Mouse (Mus musculus) left cerebral cortex, adult 18-20 months (tissue): ENCODE measurements around the gene Olfr630. TPM values are rescaled to one million over a fixed set of nuclear protein-coding genes. Genes with fewer than 3 reads are reported as not detected.
"Not testable (repeated sequence)": the region's sequence is repeated elsewhere in the genome, so short reads cannot be mapped to it uniquely, and the experiment has no call there.

Experiments used
- DNase-seq, 2 experiments: peaks; one replicate each; pipeline ENCODE4 v3.0.0; 2021 to 2022; ENCODE audit warnings: low spot score in 2 of 2, mixed read lengths in 1 of 2
- long read RNA-seq, 2 experiments: library from polyadenylated mRNA; stranded (forward); transcript quantifications; one replicate each; pipeline ENCODE4 v2.0.0; 2021
- total RNA-seq, 2 experiments: library from RNA; stranded (reverse); gene quantifications; 2 replicates each; pipeline ENCODE4 v1.2.3; 2021

Gene Olfr630
- not detected for total RNA-seq
- long read RNA-seq, experiment 1 = 0 reads
- long read RNA-seq, experiment 2 = 0 reads

DNA sequence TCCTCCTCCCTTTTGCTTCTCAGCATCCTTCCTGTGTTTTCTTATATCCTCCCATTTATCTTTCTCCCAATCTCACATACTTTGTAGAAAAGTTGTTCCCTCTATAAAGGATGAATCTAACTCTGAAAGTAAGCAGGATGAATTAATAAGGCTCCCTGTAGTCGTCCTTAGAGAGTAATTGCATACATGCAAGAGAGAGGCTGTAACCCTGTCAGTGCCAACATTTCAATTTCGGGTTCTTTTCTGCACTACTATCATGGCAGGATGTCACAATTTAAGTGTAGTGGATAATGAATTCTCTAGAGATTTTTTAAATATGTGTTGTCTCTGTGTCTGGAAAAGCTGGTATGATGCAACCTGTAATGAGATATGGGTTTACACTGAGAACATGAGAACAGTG, at the start of gene Olfr630:
Gene Olfr630 (minus strand): TSS at position 101 of the 400 bp plus-strand sequence.
- DNase-seq = no peak

- peak; percentile 11 to 26 for DNase-seq
Measured at GRCm38 (mm10) chr7:103806856-103807255, 49.7 kb upstream of the Olfr630 start.

DNA sequence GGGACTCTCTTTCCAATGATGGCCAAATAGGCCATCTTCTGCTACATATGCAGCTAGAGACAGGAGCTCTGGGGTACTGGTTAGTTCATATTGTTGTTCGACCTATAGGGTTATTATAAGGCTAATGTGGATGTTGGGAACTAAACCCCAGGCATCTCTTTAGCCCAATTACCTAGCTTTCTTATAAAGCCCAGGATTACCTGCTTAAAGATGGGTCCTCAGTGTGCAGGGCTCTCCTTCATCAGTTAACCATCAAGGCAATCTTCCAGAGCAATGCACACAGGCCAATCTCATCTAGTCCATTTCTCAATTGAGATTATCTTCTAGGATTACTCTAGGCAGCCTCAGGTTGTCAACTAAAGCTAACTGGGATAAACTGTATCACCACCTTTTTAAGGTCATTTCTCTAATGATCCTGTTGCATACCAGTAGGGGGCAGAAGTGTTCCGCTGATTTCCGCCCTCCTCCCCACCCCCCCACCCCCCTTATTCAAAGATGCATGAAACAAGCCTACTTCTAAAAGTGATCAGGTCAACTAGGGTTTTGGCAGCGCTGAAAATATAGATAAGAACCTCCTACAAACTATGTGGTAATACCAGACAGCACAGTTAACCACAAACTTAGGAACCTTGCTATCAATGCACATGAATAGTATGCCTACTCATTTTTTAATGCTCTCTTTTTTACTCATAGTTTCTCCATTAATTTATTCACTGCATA, 35.7 kb upstream of the Olfr630 start:
- no peak for DNase-seq

DNA sequence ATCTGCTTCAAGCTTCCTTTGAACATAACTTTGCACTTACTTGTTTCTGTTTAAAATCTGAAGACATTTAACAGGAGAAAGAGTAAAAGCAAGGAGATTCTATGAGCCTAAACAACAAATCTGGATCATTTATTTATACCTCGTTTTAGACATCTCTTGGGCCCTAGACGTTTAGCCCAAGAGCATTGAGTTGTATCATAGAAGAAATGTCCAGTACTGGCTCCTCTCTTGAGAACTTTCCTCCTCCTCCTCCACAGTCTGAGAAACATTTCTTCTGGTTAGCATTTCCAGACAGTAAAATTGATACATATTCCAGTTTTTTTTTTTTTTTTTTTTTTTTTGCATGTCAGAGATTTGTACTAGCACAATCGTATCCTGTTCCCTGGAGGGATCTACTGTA, 34.6 kb upstream of the Olfr630 start, which contains the start of gene Olfr67:
Gene Olfr67 (minus strand): TSS at position 101 of the 400 bp plus-strand sequence.
- DNase-seq = no peak

GRCm38 (mm10) chr7:103779598-103779997, 22.5 kb upstream of the Olfr630 start, which contains the start of gene Olfr68:
Olfr68 (minus strand) TSS chr7:103779698.
- DNase-seq = no peak

- not testable (repeated sequence) for DNase-seq
Measured at GRCm38 (mm10) chr7:103777652-103778051, 20.5 kb upstream of the Olfr630 start.

DNA sequence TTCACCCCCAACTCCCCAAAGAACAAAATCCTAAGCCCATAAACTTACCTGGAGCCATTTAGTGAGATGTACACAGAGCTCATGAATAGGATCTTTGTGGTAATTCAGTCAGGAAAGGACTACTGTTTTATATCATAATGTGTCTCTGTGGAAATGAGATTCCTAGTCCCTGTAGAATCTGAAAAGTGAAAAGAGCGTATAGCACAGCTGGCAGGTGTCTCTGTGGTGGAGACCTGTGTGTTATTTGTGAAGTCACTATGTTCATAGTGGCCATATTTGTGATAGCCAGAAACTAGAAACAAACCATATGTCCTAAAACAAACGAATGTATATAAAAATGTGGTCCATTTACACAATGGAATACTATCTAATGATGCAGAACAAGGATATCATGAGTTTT, 14.4 kb upstream of the Olfr630 start, which contains the start of gene Olfr69:
Gene Olfr69 (minus strand): TSS at position 101 of the 400 bp plus-strand sequence.
- no peak for DNase-seq

DNA sequence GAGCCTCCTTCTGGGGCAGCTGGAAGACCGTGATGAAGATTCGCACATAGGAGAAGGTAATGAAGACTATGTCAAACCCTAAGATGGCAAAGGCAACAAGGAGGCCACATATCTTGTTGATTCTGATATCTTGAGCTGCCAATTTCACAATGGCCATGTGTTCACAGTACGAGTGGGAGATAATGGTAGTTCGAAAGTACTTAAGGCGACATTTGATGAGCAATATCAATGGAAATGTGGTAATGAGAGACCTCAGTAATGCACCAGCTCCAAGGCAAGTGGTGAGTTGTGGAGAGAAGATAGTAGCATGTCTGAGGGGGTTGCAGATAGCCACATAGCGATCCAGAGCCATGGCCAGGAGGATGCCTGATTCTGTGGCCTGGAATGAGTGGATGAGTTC, 10.6 kb upstream of the Olfr630 start:
- not testable (repeated sequence) for DNase-seq

- not testable (repeated sequence) for DNase-seq
Measured at GRCm38 (mm10) chr7:103762212-103762611, 5.1 kb upstream of the Olfr630 start.

- no peak for DNase-seq
Measured at GRCm38 (mm10) chr7:103744843-103745242, 12.3 kb downstream of the Olfr630 start, which contains the start of gene Olfr629. Olfr629 (minus strand) TSS chr7:103744943.

- DNase-seq = no peak
Measured at GRCm38 (mm10) chr7:103730074-103730473, 27.1 kb downstream of the Olfr630 start, which contains the start of gene Olfr628. Olfr628 (plus strand) TSS chr7:103730374.

GRCm38 (mm10) chr7:103716398-103716797, 40.7 kb downstream of the Olfr630 start:
- DNase-seq = not testable (repeated sequence)

GRCm38 (mm10) chr7:103714371-103714770, 42.8 kb downstream of the Olfr630 start, which contains the start of gene Olfr243:
Olfr243 (plus strand) TSS chr7:103714671.
- no peak for DNase-seq

DNA sequence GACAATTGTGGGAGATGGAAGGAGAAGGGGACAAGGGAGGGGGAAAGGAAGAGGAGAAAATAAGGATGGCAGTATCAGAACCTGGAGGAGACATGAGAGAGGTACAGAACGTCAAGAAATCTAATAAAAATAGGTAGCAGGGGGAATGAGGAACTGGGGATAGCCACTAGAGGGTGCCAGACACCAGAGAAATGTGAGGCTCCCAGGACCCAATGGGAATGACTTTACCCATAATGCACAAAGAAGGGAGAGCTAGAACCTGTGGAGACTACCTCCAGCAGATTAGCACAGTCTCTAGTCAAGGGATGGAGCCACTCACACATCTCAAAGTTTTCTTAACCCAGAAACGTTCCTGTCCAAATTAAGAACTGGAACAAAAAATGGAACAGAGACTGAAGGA, 45.1 kb downstream of the Olfr630 start:
- DNase-seq = no peak

Other genes starting within 250 kb of the Olfr630 start
- not detected for gene Olfr610, start 245.2 kb downstream of the Olfr630 start, total RNA-seq
- gene Olfr611, start 236.5 kb downstream of the Olfr630 start, total RNA-seq = not detected
- gene Olfr612, start 214.6 kb downstream of the Olfr630 start, total RNA-seq = not detected
- not detected for gene Olfr613, start 209.3 kb downstream of the Olfr630 start, total RNA-seq
- gene Olfr615, start 201.3 kb downstream of the Olfr630 start, total RNA-seq = not detected
- not detected for gene Olfr616, start 188.2 kb downstream of the Olfr630 start, total RNA-seq
- not detected for gene Olfr617, start 184.3 kb downstream of the Olfr630 start, total RNA-seq
- not detected for gene Olfr618, start 167.2 kb downstream of the Olfr630 start, total RNA-seq
- not detected for gene Olfr619, start 156.8 kb downstream of the Olfr630 start, total RNA-seq
- not detected for gene Olfr620, start 144.8 kb downstream of the Olfr630 start, total RNA-seq
- gene Olfr622, start 114.6 kb downstream of the Olfr630 start, total RNA-seq = not detected
- not detected for gene Olfr623, start 93.6 kb downstream of the Olfr630 start, total RNA-seq
- gene Olfr624, start 86.1 kb downstream of the Olfr630 start, total RNA-seq = under 1 TPM in 1 of 2 experiments, not detected in 1; 0.07 TPM
- gene Olfr625-ps1, start 74.6 kb downstream of the Olfr630 start, total RNA-seq = not detected
- not detected for gene Olfr243, start 42.7 kb downstream of the Olfr630 start, total RNA-seq
- not detected for gene Olfr628, start 27.0 kb downstream of the Olfr630 start, total RNA-seq
- gene Olfr629, start 12.4 kb downstream of the Olfr630 start, total RNA-seq = not detected
- not detected for gene Olfr69, start 14.3 kb upstream of the Olfr630 start, total RNA-seq
- gene Olfr68, start 22.4 kb upstream of the Olfr630 start, total RNA-seq = not detected
- not detected for gene Olfr67, start 34.5 kb upstream of the Olfr630 start, total RNA-seq
- gene Hbb-bt, start 56.7 kb upstream of the Olfr630 start, total RNA-seq = 10 to 100 TPM; 40.8 to 52.6 TPM
- 100 to 1,000 TPM; 337 to 460 TPM for gene Hbb-bs, start 70.8 kb upstream of the Olfr630 start, total RNA-seq
- not detected for gene Hbb-bh2, start 83.2 kb upstream of the Olfr630 start, total RNA-seq
- not detected for gene Hbb-bh1, start 85.8 kb upstream of the Olfr630 start, total RNA-seq
- gene Hbb-y, start 95.9 kb upstream of the Olfr630 start, total RNA-seq = not detected
- gene Olfr66, start 128.9 kb upstream of the Olfr630 start, total RNA-seq = not detected
- not detected for gene Olfr64, start 137.2 kb upstream of the Olfr630 start, total RNA-seq
- not detected for gene Olfr65, start 146.2 kb upstream of the Olfr630 start, total RNA-seq
- not detected for gene Olfr631, start 171.5 kb upstream of the Olfr630 start, total RNA-seq
- gene Olfr632, start 177.0 kb upstream of the Olfr630 start, total RNA-seq = not detected
- not detected for gene Olfr633, start 187.1 kb upstream of the Olfr630 start, total RNA-seq
- under 1 TPM in 1 of 2 experiments, not detected in 1; 0.05 TPM for gene Olfr635, start 213.8 kb upstream of the Olfr630 start, total RNA-seq
- gene Olfr638, start 241.4 kb upstream of the Olfr630 start, total RNA-seq = not detected